Mouse (Mus musculus) brown adipose tissue, adult 24 weeks (tissue): ENCODE results near the gene Nup50. TPM values are rescaled to one million over a fixed set of nuclear protein-coding genes. Genes with fewer than 3 reads are reported as not detected.

Experiments used
- H3K27ac ChIP-seq: fragments of 200-500 bp; replicated peaks from 2 replicates; pipeline ENCODE4 v1.5.1; 2012; ENCODE audit warnings: low read depth, mild to moderate bottlenecking, low read length
- H3K4me1 ChIP-seq: fragments of 200-500 bp; 2 replicates; pipeline ENCODE4 v1.6.1; 2012; ENCODE audit warnings: low read length, mixed read lengths; ENCODE audit not compliant: control insufficient read depth, insufficient read depth, insufficient read length
- H3K4me3 ChIP-seq: fragments of 200-500 bp; 2 replicates; pipeline ENCODE4 v1.5.1; 2012; ENCODE audit warnings: low read depth, mild to moderate bottlenecking, low read length, moderate library complexity; ENCODE audit not compliant: insufficient read depth
- polyA plus RNA-seq: library from polyadenylated mRNA; stranded (reverse); fragments of >200 nt; gene quantifications from 2 replicates; pipeline ENCODE4 v1.2.4, GENCODE M21; 2012; ENCODE audit not compliant: missing spikeins, insufficient read depth, insufficient read length

Gene Nup50
- polyA plus RNA-seq, 1 experiment = 11.6 TPM

DNA sequence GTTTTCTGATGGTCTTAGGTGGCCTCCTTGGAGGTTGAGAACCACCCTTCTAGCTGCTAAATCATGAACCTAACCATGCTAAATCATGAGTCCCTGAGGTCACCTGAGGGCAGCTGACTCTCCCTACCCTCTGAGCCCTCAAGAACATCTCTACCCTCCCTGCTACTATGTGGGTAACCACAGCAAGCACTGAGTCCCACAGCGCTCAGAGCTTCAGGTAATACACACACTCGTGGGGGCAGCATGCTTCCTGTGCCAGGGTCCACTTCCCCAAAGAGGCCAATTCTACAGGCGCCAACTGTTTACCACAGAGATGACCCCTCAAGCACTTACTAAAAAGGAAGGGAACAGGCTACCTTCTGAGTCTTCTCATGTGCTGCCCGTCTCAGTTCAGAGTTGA, 45.3 kb downstream of the Nup50 start:
- Histone ChIP-seq H3K27ac (no peak overlapping the region), H3K4me3 (no peak overlapping the region), H3K4me1 (no peaks in the 10 kb centered on the region)

GRCm38 (mm10) chr15:84972860-84973543, 49.8 kb downstream of the Nup50 start:
- no peak overlapping the region for H3K27ac ChIP-seq
- peaks cover 11% of the 10 kb centered on the region for H3K4me1 ChIP-seq
- no peak overlapping the region for H3K4me3 ChIP-seq

DNA sequence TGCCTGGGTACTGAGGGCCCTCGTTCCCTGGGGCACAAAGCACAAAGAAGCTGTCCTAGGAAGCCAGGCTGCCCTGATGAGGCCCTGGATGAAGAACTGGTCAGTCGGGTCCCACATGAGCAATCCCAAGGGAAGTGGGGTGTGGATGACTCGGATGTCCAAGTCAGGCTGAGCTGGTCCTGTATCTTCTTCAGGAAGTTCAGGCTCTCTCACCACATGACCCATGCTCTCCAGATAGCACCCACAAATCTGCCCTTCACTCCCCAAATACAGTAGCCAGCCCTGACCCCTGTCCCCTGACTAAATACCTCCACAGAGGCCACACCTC, 50.3 kb downstream of the Nup50 start:
- no peak overlapping the region for H3K4me3 ChIP-seq
- H3K4me1 ChIP-seq = peaks cover 11% of the 10 kb centered on the region
- no peak overlapping the region for H3K27ac ChIP-seq

DNA sequence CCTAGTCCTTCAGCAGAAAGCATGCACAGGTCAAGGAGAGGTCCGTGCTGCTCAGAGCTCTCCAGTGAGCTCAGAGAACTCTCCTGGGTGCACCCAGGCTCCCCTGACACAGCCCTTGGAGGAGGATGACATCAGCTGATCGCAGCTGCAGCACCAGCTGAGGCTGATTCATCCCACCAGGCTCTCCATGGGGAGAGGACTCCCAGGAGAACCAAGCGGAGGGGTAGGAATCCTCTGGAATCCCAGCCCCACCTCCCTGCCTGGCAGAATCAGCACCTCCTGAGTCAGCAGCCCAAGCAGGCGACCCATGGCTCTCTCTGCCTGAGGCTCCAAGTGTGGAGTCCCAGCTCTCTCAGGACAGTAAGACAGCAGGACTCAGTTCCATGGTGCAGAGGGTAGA, 52.5 kb downstream of the Nup50 start:
- Histone ChIP-seq H3K4me1 (peaks cover 11% of the 10 kb centered on the region), H3K4me3 (no peak overlapping the region), H3K27ac (no peak overlapping the region)

DNA sequence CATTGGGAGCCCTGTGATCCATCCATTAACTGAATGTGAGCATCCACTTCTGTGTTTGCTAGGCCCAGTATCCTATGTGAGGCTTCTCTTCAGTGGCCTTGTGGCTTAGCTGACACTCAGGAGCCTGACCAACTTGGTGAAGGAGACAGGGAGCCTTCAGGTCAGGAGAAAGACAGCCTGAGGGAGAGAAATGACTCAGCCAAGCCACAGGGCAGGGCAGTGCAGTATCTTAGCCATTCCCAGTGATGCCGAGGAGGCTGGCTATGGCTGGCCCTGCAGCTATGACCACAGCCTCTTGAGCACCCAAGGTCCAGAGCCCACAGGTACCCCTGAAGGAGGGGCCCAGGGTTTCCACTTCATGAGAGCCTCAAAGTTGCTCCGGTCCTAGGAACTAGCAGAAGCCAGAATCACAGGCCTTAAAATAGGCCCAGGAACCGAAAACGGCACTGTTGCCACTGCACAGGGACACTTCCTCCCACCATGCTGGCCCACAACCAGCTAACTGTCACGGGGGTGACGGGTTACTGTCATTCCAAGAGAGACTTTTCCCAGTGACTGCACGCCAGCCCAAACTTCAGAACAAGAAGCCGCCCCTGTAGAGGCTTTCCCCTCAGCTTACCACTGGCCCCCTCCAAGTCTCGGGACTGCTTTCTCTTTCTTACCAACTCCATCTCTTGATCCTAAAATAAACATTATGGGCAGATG, 58.5 kb downstream of the Nup50 start:
- Histone ChIP-seq H3K4me3 (no peak overlapping the region), H3K4me1 (peaks cover 10% of the 10 kb centered on the region), H3K27ac (peak overlapping the region; percentile 45; the same call in 1 of the 2 replicates)

GRCm38 (mm10) chr15:84982888-84983287, 59.7 kb downstream of the Nup50 start:
- no peak overlapping the region for H3K4me3 ChIP-seq
- H3K27ac ChIP-seq = 0 out of 2 replicates have a peak overlapping the region, but pooled peaks have one; percentile 21
- H3K4me1 ChIP-seq = peaks cover 8% of the 10 kb centered on the region

DNA sequence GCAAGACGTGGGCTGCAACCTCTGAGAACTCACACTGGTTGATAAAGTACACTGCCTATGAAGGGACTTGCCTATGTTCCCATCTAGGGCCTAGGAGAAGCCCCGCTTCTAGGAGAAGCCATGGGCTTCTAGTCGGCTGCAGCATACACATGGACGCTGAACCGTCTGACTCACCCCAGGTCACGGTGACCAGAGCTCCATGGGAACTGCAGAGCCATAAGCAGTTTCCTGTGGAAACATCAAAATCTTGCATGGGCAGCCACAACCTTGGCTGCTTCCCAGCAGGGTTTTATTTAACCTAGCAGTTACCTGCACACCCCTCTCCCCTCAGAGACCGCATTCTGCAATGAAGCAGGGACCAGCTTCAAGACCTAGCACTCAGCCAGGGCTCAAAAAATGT, 60.5 kb downstream of the Nup50 start:
- Histone ChIP-seq H3K27ac (no peak overlapping the region), H3K4me1 (peaks cover 8% of the 10 kb centered on the region), H3K4me3 (no peak overlapping the region)

DNA sequence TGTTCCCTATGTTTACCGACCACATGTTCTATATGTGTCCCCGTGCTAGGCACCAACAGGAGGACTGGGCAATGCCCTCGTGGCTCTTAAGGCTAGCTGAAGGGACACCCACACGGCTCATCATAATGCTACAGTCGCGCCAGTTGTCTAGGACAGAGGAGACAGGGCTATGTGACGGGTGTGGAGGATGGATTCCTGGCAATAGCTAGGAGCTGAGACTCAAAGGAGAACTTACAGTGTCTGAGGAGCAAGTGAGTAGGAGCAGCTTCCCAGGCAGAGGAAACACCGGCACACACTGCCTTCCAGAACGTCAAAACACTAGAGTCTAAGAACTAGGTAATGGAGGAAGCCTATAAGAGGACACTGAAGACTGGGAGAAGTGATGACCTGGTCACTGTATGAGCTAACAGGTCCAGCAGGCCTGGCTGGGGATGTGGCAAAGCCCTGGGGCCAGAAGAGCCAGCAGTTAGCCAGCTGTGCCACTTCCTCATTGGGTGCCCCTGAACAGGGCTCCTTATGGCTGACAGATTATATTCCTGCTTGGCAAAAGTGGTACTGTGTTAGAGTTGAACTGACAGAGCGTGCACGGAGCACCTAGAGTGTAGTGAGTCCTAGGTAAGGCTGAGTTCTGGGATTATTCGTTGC, 62.4 kb downstream of the Nup50 start:
- Histone ChIP-seq H3K27ac (no peak overlapping the region), H3K4me1 (peaks cover 8% of the 10 kb centered on the region), H3K4me3 (0 out of 2 replicates have a peak overlapping the region, but pooled peaks have one; percentile 7)

DNA sequence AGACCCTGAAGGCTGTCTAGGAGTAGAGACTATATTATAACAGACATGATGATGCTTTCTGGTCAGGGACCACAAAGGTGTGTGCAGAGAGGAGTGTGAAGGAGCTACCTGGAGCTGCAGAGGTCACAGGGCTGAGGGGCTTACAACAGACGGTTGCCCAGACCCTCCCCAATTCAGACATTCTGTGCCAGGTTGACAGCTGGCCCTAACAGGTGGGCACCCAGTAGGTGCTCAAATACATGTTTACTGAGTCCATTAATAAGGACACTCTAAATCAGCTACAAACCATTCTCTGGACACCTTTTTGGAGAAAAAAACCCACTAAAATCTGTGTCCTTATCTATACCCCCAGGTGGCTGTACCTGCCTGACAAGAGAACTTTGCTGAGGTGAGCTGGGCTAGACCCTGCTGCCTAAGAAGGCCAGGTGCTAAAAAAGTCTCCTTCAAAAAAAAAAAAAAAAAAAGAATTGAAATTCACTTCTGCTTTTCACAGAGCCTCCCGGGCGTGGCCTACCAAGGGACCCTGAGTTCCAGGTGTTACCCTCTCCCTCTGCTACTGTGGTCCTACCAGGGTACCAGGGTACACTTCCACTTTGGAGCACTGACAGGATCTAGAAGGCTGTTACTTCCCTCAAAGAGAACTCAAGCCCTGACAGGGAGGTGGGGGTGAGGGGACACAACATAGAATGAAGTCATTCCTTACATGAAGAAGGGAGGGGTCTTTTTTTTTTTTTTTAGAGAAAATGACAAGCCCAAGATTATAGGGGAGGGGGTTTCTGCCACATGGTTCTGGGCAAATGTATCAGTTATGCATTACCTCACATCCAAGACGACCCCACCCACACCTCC, 63.2 kb downstream of the Nup50 start:
- Histone ChIP-seq H3K4me3 (peak overlapping the region; percentile 84), H3K27ac (no peak overlapping the region), H3K4me1 (peaks cover 8% of the 10 kb centered on the region)

DNA sequence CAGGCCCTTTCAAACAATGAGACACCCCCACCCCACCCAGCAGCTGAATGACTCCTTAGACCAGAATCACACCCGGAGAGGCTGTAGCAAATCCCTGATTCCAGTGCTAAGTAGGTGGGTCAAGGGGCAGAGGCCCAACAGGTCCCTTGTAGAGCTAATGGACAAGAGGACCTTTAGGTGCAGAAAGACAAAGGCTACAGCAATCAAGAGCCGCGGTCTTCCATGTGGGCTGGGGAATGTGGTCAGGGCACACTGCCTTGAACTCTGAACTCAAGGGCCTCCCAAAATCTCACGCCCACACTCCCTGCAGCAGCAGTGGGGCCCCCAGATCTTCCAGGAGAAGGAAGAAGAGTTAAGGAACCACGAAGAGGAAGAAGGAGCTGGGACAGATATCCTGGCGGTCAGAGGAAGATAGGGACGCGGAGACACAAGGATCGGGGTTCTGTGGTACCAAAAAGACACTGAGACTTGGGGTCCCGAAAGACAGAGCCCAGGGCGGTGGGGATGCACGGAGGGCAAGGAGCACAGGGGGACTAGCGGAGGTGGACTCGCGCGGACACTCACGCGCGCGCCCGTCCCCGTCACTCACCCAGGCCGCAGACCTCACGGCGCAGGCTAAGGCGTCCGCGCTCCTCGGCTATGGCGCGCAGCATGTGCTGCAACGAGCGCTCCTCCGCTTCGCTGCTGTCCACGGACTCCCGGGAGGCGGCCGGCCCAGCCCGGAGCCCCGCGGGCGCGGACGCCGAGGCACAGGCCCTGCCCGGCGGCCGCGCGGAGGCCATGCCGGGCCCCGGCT, 64.0 kb downstream of the Nup50 start:
- Histone ChIP-seq H3K27ac (peak overlapping the region; percentile 35), H3K4me1 (peaks cover 8% of the 10 kb centered on the region), H3K4me3 (peak overlapping the region; percentile 84)

DNA sequence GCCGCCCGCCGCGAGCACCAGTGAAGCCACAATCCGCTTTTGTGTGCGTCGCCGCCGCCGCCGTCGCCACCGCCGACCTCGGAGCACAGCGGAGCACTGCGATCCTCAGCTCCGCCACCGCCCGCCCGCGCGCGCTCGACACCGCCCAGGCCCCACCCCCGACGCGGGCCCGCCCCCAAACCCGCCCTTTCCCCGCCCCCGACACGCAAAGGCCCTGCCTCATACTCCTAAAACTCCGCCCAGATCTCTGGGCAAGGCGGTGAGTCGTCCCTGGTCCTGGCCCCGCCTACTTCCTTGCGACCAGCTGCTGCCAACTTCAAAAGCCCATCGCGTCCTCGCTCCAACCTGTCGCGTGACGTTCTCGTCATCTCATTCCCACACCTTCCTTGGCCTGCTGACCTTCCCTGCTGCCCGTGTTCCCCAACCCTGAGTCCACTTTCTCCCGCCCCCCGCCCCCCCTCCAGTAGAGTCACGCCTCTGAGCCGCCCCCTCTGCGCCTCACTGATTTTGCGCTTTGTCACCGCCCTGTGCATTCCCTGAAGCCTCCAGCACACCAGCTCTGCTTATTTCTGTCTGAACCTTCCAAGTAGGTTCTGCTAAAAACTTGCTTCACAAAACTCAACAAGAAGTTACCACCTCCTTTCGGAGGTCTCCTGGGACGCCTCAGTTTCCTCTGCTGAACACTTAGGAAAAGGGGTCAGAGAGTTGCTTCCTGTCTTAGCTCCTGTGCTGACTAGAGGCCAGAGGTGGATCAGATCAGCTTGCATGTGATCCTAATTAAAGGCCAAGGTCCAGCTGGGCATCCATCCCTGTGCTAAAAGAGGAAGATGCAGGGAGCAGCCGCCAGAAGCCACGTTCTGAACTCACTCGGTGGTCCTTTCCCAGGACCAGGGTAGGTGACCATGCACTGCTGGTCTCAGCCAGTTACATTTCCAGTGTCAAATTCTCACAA, 64.9 kb downstream of the Nup50 start, which contains the start of gene 5031439G07Rik:
5031439G07Rik (minus strand) TSS at position 678 of the 952 bp plus-strand sequence.
- peak within 1 kb of the TSS; percentile 84 for H3K4me3 ChIP-seq
- peak within 1 kb of the TSS; percentile 35 for H3K27ac ChIP-seq

DNA sequence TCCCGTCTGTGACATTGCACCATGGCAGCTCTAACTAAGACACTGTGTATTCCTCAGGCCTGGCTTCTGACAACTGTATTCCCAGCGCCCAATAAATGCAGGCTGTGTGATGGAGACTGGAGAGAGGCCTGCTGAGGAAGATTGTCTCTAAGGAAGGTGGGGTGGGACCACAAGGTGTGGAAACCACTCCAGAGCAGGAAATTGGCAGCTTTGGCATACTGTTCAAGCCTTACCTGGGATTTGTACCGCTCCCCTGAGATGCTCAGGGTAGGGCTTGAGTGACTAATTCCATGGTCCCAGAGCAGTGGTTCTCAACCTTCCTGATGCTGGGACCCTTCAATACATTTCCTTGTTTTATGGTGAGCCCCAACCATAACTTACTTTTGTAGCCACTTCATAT, 65.9 kb downstream of the Nup50 start:
- H3K4me1 ChIP-seq = no peaks in the 10 kb centered on the region; the same call in 1 of the 2 replicates

More for the DNA sequence above, 64.9 kb downstream of the Nup50 start, which contains the start of gene 5031439G07Rik:
- H3K4me1 ChIP-seq = peaks cover 4% of the 10 kb centered on the region

GRCm38 (mm10) chr15:84989771-84990170, 66.6 kb downstream of the Nup50 start:
- Histone ChIP-seq H3K27ac (no peak overlapping the region), H3K4me3 (no peak overlapping the region), H3K4me1 (no peaks in the 10 kb centered on the region; the same call in 1 of the 2 replicates)

More for the DNA sequence above, 65.9 kb downstream of the Nup50 start:
- Histone ChIP-seq H3K27ac (no peak overlapping the region), H3K4me3 (no peak overlapping the region)
